Mouse (Mus musculus): Measurements from ENCODE around the gene Sclt1.
"Not testable (repeated sequence)": the region's sequence is repeated elsewhere in the genome, so short reads cannot be mapped to it uniquely, and the experiment has no call there.

GRCm38 (mm10) chr3:41690114-41690640, 52.1 kb downstream of the Sclt1 start:
- TF ChIP-seq CTCF, EP300 (IDR thresholded peaks at IDR 0.05): not testable (repeated sequence)

All from lung, postnatal 0 days (tissue).